ENCODE assay signal across 32 mouse cellular contexts in the genomic region with DNA sequence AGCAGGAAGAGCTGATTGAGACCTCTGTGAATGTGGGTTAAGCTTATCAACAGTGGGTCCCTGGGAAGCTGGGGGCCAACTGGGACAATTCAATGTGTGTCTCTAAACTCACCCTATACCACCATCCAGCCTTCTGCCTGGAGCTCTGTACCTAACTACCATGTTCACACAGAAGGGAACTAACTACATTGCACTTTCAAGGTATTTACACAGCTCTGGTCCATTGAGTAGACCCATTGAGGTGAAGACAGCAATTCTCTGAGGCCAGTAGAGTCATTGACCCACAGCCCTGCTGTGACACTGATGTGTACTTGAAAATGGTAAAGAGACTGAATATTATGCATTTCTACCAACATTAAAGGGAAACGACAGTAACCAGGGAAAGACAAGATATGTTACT.
"Had no signal": no experiment of that assay in that cellular context is flagged by ENCODE, and none has a peak within 500 bp of the region (broad histone marks: within the 10 kb centered on the region; RNA-seq: fewer than 3 reads in every experiment).

No protein-coding gene starts in this region.

- DNase-seq: left cerebral cortex, postnatal 4 days; liver; liver, embryonic 13.5 days; liver, postnatal 0 days; lung, adult 18-20 months; lung, adult 2 months; lung, embryonic 14.5 days; lung, postnatal 10 days; lung, postnatal 14 days; lung, postnatal 36 days; lung, postnatal 4 days; midbrain, embryonic 14.5 days had no signal

- H3K27me3 ChIP-seq: limb, embryonic 12.5 days; limb, embryonic 13.5 days; limb, embryonic 15.5 days; liver, embryonic 12.5 days; liver, embryonic 13.5 days; liver, embryonic 15.5 days; lung, embryonic 15.5 days; megakaryocyte, embryonic 14.5 days; midbrain, embryonic 12.5 days; midbrain, embryonic 13.5 days; midbrain, embryonic 15.5 days; neural tube, embryonic 12.5 days had no signal

- H3K9ac ChIP-seq: limb, embryonic 12.5 days; limb, embryonic 13.5 days; limb, embryonic 15.5 days; liver, embryonic 12.5 days; liver, embryonic 13.5 days; liver, embryonic 14.5 days; liver, embryonic 15.5 days; liver, postnatal 0 days; lung, embryonic 14.5 days; lung, embryonic 15.5 days; midbrain, embryonic 12.5 days; midbrain, embryonic 13.5 days; midbrain, embryonic 15.5 days; neural tube, embryonic 12.5 days had no signal

- H3K4me2 ChIP-seq: limb, embryonic 12.5 days; limb, embryonic 13.5 days; limb, embryonic 15.5 days; liver, embryonic 11.5 days; liver, embryonic 12.5 days; liver, embryonic 13.5 days; liver, embryonic 15.5 days; lung, embryonic 14.5 days; lung, embryonic 15.5 days; midbrain, embryonic 11.5 days; midbrain, embryonic 12.5 days; midbrain, embryonic 13.5 days; midbrain, embryonic 15.5 days; neural tube, embryonic 12.5 days had no signal

- H3K4me1 ChIP-seq: limb, embryonic 10.5 days; limb, embryonic 12.5 days; limb, embryonic 13.5 days; limb, embryonic 15.5 days; liver, embryonic 12.5 days; liver, embryonic 13.5 days; liver, embryonic 15.5 days; lung, embryonic 15.5 days; megakaryocyte, embryonic 14.5 days; midbrain, embryonic 10.5 days; midbrain, embryonic 12.5 days; midbrain, embryonic 13.5 days; midbrain, embryonic 15.5 days; neural tube, embryonic 12.5 days had no signal

- H3K27ac ChIP-seq: limb, embryonic 10.5 days; limb, embryonic 12.5 days; limb, embryonic 13.5 days; limb, embryonic 15.5 days; liver, embryonic 12.5 days; liver, embryonic 13.5 days; liver, embryonic 14.5 days; liver, embryonic 15.5 days; lung, embryonic 15.5 days; macrophage; midbrain, embryonic 10.5 days; midbrain, embryonic 12.5 days; midbrain, embryonic 13.5 days; midbrain, embryonic 15.5 days; neural tube, embryonic 12.5 days had no signal

- H3K9me3 ChIP-seq: limb, embryonic 10.5 days; limb, embryonic 12.5 days; limb, embryonic 13.5 days; limb, embryonic 15.5 days; liver, embryonic 12.5 days; liver, embryonic 13.5 days; liver, embryonic 15.5 days; lung, embryonic 15.5 days; midbrain, embryonic 10.5 days; midbrain, embryonic 12.5 days; midbrain, embryonic 13.5 days; midbrain, embryonic 15.5 days; neural tube, embryonic 12.5 days had no signal

- H3K36me3 ChIP-seq: limb, embryonic 10.5 days; limb, embryonic 12.5 days; limb, embryonic 13.5 days; limb, embryonic 15.5 days; liver, embryonic 12.5 days; liver, embryonic 13.5 days; liver, embryonic 15.5 days; lung, embryonic 15.5 days; midbrain, embryonic 10.5 days; midbrain, embryonic 12.5 days; midbrain, embryonic 13.5 days; midbrain, embryonic 15.5 days; neural tube, embryonic 12.5 days had no signal

- H3K4me3 ChIP-seq: limb, embryonic 10.5 days; limb, embryonic 12.5 days; limb, embryonic 13.5 days; limb, embryonic 15.5 days; liver, embryonic 12.5 days; liver, embryonic 13.5 days; liver, embryonic 15.5 days; lung, embryonic 15.5 days; megakaryocyte, embryonic 14.5 days; midbrain, embryonic 10.5 days; midbrain, embryonic 12.5 days; midbrain, embryonic 13.5 days; midbrain, embryonic 15.5 days; myocyte; neural tube, embryonic 12.5 days had no signal

- ATAC-seq: liver, embryonic 12.5 days; liver, postnatal 0 days; lung, postnatal 0 days; midbrain, embryonic 13.5 days; midbrain, embryonic 15.5 days; midbrain, embryonic 16.5 days had no signal
